Mouse (Mus musculus): ENCODE data around the gene Cacna1c. TPM values are rescaled to one million over a fixed set of nuclear protein-coding genes. Genes with fewer than 3 reads are reported as not detected.

Cacna1c gene
- total RNA-seq, 2 experiments from 2014 or later = 86.4 to 90.0 TPM

DNA sequence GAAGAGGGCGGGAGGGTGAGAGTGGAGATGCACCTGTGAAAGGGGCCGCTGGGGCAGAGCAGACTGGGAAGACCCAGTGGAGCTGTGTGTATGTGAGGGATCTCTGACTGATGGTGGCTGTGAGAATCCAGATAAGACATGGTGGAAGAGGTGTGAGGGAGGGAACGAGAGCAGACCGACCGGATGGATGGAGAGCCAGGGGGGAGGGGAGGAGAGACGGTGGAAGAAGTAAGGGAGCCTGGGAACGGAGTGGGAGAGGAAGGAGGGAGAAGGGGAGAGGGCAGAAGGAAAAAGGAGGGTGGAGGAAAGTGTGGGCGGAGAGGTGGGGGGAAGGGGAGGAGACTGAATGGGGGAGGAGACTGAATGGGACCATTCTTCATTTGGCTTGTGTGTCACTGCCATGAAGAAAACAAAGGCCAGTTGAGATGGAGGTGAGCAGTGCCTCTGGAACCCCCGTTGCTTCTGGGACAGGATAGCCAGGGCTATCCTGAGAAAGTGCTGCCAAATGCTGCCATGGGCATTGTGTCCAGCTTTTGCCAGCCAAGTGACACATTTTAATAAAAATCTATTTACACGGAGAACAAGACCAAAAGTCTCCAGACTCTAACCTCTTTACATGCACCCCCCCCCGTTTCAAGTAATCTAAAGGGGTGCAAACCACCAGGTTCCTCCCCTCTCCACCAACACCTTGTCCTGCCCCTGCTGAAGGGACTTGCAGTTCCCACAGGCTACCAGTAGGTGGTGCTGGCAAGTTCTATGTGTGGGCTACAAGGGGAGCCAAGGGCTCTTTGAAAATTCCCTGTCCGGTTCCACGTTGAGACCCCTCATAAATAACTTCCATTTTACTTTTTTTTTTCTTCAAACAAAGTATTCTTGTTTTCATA, 273.6 kb downstream of the Cacna1c start:
- peak; percentile 96 for TF ChIP-seq CTCF (conservative IDR thresholded peaks at IDR 0.05)
- H3K27ac ChIP-seq = peak overlapping the region; percentile 46; the same call in 1 of the 2 replicates
- no peak overlapping the region for H3K4me3 ChIP-seq
- peak; percentile 74 to 84 for DNase-seq (ENCODE audit: low spot score in 2 of 2)

DNA sequence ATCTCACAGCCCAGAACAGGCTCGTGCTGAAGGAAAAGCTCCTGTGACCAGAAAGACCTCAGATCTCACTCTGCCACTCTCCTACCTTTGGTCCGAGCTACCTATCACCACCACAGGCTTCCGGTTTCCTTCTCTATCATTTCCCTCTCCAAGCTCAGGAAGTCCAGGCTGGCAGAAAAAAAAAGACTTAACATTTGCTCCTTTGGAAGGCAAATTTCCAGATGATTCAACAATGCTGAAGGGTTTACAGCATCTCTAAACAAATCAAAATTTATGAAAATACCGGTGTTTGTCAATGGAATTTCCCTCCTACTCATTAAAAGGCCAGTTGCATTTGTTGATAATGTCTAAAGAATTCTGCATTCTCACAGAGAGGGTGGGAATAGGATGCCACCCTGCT, 288.0 kb downstream of the Cacna1c start:
- H3K4me3 ChIP-seq = no peak overlapping the region
- no peak for DNase-seq (ENCODE audit: low spot score in 2 of 2)
- no peak for TF ChIP-seq CTCF (conservative IDR thresholded peaks at IDR 0.05)
- no peak overlapping the region for H3K27ac ChIP-seq

DNA sequence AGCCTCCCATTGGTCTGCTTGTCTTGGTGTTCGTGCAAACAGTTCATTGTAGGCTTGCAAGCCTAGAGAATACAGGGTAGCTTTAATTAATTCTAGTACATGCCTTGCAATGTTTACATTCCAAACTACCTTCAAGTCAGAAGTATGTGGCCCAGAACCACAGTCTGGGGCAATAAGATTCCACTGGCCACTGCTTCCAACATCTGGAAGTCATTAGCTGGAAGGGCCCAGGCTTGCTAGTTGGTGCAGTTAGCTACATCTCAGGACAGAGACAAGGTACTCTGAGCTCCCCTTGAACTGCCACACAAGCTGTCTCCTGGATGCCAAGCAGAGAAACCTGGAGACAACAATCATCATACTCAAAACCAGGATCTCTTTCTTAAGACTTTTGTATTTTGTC, 288.5 kb downstream of the Cacna1c start:
- DNase-seq (ENCODE audit: low spot score in 2 of 2) = no peak
- Histone ChIP-seq H3K4me3 (no peak overlapping the region), H3K27ac (no peak overlapping the region)
- no peak for TF ChIP-seq CTCF (conservative IDR thresholded peaks at IDR 0.05)

DNA sequence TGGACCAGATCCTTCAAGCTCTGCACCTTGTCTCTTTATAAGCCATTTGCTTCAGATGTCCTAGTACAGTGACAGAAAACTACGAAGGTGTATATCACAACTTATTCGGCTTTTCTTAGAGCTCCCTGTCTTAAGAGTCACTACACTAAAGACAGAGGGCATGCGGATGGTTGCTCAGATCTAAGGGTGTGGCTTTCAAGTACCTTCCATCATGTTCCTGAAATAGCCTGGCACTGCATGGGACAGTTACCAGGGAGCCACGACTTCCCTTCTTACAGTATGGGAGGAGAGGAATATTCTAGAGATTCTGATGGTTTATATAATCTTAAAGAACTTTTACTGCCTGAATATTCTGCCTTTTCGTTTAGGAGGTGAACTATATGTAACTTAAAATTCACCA, 289.3 kb downstream of the Cacna1c start:
- no peak for DNase-seq (ENCODE audit: low spot score in 2 of 2)
- Histone ChIP-seq H3K27ac (no peak overlapping the region), H3K4me3 (no peak overlapping the region)
- no peak for TF ChIP-seq CTCF (conservative IDR thresholded peaks at IDR 0.05)

DNA sequence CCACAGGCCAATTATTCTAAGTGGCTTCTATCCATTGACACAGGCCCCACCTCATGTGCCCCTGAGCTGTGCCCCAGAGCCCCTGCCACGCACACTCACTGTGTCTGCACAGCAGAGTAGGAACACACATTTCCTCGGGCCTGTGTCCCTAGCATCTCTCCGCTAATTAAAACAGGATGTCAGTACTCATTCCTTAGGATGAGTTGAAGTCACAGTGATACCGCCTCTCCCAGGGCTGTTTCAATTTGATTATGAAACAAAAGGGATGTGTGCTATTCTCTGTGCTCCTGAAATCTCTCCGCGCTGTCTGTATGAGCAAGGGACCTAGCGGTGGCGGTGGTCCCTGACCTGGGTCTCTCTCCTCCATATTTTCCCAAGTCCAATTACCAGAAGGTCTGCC, 296.5 kb downstream of the Cacna1c start:
- H3K27ac ChIP-seq = no peak overlapping the region
- no peak overlapping the region for H3K4me3 ChIP-seq
- no peak for DNase-seq (ENCODE audit: low spot score in 2 of 2)
- TF ChIP-seq CTCF (conservative IDR thresholded peaks at IDR 0.05) = no peak

DNA sequence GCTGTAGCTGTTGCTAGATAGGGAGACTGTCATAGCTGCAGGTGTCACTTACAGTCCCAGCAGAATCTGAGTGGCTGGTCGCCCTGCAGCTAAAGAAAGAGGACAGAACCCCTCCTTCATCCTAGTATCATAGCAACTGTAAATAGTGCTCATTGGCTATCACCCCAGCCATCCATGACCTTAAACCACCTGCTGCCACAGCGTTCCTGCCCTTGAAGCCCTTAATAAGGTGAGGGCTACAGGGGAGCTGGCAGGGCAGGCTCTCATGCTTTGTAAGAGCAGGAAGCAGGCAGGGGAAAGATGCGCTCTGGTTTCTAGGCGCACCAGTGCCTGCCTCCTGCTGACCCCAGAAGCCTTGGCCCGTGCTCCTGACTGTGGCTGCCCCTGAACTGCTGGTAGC, 299.1 kb downstream of the Cacna1c start:
- TF ChIP-seq CTCF (conservative IDR thresholded peaks at IDR 0.05) = no peak
- no peak overlapping the region for H3K27ac ChIP-seq
- H3K4me3 ChIP-seq = no peak overlapping the region
- DNase-seq (ENCODE audit: low spot score in 2 of 2) = no peak

DNA sequence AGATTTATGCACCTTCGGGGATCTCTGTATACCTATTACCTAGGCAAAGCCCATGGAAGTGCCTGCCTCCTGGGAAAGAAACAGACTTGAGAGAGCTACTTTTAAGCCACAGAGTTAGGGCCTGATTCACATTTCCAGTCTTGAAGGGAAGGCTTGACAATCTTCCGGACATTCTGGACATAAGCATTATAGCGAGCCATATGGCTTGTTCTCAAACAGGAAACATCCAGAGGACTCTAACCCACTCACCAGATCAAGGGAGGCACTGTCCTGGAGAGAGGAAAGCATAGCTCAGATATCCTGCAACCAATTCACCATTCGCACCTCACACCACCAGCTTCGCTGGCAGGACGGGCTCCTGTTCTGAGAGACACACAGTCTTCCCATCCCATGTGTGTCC, 302.2 kb downstream of the Cacna1c start:
- TF ChIP-seq CTCF (conservative IDR thresholded peaks at IDR 0.05) = no peak
- Histone ChIP-seq H3K4me3 (no peak overlapping the region), H3K27ac (peak overlapping the region; percentile 39; the same call in 1 of the 2 replicates)
- DNase-seq (ENCODE audit: low spot score in 2 of 2) = no peak

DNA sequence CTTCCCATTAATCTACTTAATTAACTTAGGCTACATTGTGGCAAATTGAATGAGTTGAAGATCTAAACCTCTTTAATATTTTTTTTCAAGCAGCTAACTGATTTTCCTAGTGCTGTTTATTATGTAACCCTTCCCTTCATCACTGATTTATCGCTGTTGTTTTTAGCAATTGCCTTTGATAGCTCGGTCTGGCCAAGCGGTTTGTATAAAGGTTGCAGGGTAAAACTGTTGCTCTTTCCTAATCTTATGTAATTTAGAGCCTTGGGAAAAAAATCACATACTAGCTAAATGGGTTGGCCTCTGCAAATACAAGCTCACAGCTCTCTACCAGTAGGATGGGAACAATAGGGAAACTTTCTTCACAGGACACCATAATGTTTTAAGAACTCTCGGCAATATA, 306.8 kb downstream of the Cacna1c start:
- peak overlapping the region; percentile 57; the same call in 1 of the 2 replicates for H3K27ac ChIP-seq
- no peak for DNase-seq (ENCODE audit: low spot score in 2 of 2)
- TF ChIP-seq CTCF (conservative IDR thresholded peaks at IDR 0.05) = no peak
- no peak overlapping the region for H3K4me3 ChIP-seq

DNA sequence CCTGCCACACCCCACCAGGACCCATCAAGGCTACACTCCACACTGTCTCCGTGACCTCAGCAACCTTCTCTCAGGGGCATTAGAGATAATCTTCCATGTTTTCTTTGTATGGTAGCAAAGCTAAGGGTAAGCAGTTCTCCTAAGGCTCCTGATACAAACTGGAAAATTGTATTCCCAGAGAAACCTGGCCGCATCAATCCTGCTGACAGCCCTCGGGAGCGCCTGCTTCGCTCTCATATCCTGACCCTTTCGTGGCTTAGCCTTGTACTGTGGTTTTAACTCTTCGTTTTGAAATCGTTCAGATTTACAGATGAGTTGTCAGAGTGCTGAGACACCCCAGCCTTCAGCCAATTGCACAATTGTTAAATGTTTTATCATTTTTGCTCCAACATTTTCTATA, 309.2 kb downstream of the Cacna1c start:
- DNase-seq (ENCODE audit: low spot score in 2 of 2) = no peak
- Histone ChIP-seq H3K27ac (no peak overlapping the region), H3K4me3 (no peak overlapping the region)
- no peak for TF ChIP-seq CTCF (conservative IDR thresholded peaks at IDR 0.05)

DNA sequence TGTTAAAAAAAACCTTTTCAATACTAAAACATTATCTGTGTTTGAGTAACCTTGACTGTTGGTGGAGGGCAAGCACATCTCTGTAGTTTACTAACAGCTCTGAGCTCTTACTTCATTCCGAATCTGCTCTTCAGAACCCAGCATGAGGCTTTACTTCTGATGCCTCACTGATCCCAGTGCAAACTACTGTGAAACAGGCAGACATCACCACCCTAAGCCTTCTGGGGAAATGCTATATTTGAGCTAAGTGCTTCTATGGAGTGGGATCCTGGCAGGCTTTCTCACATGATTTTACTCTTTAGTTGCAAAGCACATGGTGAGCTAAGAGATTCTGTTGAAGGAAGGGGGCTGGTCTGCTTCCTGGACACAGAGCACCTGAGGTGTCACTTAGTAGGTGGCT, 311.3 kb downstream of the Cacna1c start:
- H3K27ac ChIP-seq = peak overlapping the region; percentile 68; the same call in 1 of the 2 replicates
- H3K4me3 ChIP-seq = no peak overlapping the region
- no peak for TF ChIP-seq CTCF (conservative IDR thresholded peaks at IDR 0.05)
- DNase-seq (ENCODE audit: low spot score in 2 of 2) = no peak

DNA sequence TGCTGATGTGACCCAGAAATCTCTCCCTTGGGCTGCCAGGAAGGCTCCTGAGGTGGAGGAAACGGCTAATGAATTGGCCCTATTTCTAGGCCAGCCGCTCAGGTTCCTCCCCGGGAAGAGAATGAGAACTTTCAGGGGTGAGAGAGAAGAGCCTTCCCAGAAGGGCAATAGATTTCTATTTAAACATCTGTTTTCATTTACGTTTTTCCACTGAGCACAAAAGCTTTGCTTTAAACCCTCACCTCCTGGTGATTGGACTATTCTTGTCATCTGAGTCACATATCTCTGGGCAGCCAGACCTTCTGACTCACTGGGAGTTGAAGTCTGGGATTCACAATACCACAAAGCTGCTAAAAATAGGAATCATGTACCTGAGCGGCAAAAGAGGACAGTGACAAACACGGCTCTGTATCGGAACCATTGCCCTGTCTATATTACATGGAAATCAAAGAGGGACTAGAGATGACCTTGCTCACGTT, 312.1 kb downstream of the Cacna1c start:
- peak in 1 of 2 experiments; percentile 7 for DNase-seq (ENCODE audit: low spot score in 2 of 2)
- Histone ChIP-seq H3K27ac (peak overlapping the region; percentile 68), H3K4me3 (no peak overlapping the region)
- no peak for TF ChIP-seq CTCF (conservative IDR thresholded peaks at IDR 0.05)

DNA sequence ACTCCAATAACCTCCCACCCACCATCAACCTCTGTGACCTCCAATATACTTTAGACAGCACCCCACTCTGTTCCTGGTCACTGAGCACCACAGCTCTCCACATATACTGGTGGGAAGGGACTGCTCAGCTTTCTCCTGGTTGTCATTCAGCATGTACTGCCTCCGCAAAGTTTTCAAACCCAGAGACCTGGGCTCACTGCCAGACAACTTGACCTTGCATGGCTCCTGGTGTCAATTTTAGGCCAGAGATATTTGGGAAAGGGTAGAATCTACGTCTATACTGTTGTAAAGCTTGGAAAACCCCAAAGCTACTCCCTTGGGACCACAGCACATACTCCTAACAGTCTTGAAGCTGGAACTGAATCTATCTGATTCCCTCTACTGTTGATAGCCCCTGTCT, 320.0 kb downstream of the Cacna1c start:
- DNase-seq (ENCODE audit: low spot score in 2 of 2) = no peak

DNA sequence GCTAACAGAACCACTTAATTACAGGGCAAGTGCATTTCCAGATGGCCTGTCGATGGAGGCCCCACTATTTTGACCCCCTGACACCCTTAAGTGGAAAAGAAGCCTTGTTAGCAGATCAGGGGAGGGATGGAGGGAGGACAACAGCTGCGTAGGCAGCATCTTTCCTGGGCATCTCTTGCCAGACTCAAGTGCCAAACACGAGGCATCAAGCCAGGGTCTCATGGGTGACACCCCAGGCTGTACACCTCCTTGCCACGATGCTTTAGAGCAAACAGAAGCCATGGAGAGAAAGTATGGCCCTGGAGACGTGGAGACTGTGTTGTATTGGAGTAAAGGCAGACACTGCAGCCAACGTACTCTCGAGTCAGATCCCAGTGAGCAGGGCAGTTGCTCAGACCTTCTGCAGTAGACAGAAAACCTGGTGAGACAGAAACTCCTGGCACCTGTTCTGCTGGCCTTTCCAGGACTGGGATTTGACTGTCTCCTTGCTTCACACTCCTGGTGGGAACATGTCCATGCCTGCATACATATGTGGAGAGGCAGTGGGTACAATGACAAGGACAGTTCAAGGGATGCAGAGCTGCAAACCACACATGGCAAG, 325.9 kb downstream of the Cacna1c start:
- no peak for TF ChIP-seq CTCF (conservative IDR thresholded peaks at IDR 0.05)
- Histone ChIP-seq H3K27ac (no peak overlapping the region), H3K4me3 (no peak overlapping the region)
- no peak for DNase-seq (ENCODE audit: low spot score in 2 of 2)

More for the DNA sequence above, 320.0 kb downstream of the Cacna1c start:
- Histone ChIP-seq H3K27ac (no peak overlapping the region), H3K4me3 (no peak overlapping the region)
- TF ChIP-seq CTCF (conservative IDR thresholded peaks at IDR 0.05) = no peak

Data from layer of hippocampus, adult 2 months (tissue).